Mouse (Mus musculus) heart, embryonic 14.5 days (tissue): ENCODE data around the gene Ntng1. TPM values are rescaled to one million over a fixed set of nuclear protein-coding genes. Genes with fewer than 3 reads are reported as not detected.

Experiments
- ATAC-seq: fragments of 200-750 bp; cut with Nextera tagmentation; 2 replicates; pipeline ENCODE4 v1.8.0; 2017; ENCODE audit warnings: low read depth, moderate TSS enrichment; ENCODE audit not compliant: insufficient number of reproducible peaks, insufficient read depth, low FRiP score
- H3K27ac ChIP-seq, 2 experiments: fragments of 200-500 bp in 1 of 2; fragments of 300-500 bp in 1 of 2; sonication (generic) in 1 of 2; replicated peaks in 1 of 2; 2 replicates each; pipeline ENCODE4 v1.5.1; 2012 to 2014; ENCODE audit warnings: low read depth in 2 of 2, low read length in 2 of 2, control low read depth in 1 of 2, mild to moderate bottlenecking in 1 of 2, mixed read lengths in 1 of 2; ENCODE audit not compliant: control insufficient read depth in 1 of 2, insufficient read depth in 1 of 2
- H3K27me3 ChIP-seq: fragments of 300-500 bp; sonication (generic); 2 replicates; pipeline ENCODE4 v1.6.1; 2014; ENCODE audit warnings: mild to moderate bottlenecking, low read length, control low read depth; ENCODE audit not compliant: control insufficient read depth, insufficient read depth
- H3K36me3 ChIP-seq: fragments of 300-500 bp; sonication (generic); 2 replicates; pipeline ENCODE4 v1.6.1; 2014; ENCODE audit warnings: mild to moderate bottlenecking, control low read depth, low read length, mixed read lengths; ENCODE audit not compliant: control insufficient read depth, insufficient read depth
- H3K4me1 ChIP-seq, 2 experiments: fragments of 200-500 bp in 1 of 2; fragments of 300-500 bp in 1 of 2; sonication (generic) in 1 of 2; 2 replicates each; pipeline ENCODE4 v1.6.1; 2012 to 2014; ENCODE audit warnings: low read length in 2 of 2, control low read depth in 1 of 2, mixed read lengths in 1 of 2; ENCODE audit not compliant: control insufficient read depth in 2 of 2, insufficient read depth in 2 of 2
- H3K4me2 ChIP-seq: fragments of 300-500 bp; sonication (generic); 2 replicates; pipeline ENCODE4 v1.6.1; 2014; ENCODE audit warnings: mild to moderate bottlenecking, low read length
- H3K4me3 ChIP-seq, 2 experiments: fragments of 200-500 bp in 1 of 2; fragments of 300-500 bp in 1 of 2; sonication (generic) in 1 of 2; 2 replicates each; pipeline ENCODE4 v1.5.1; 2012 to 2014; ENCODE audit warnings: low read length in 2 of 2, mild to moderate bottlenecking in 2 of 2, control low read depth in 1 of 2, low read depth in 1 of 2, moderate library complexity in 1 of 2; ENCODE audit not compliant: control insufficient read depth in 1 of 2, insufficient read depth in 1 of 2
- H3K9ac ChIP-seq: fragments of 300-500 bp; sonication (generic); 2 replicates; pipeline ENCODE4 v1.6.1; 2014; ENCODE audit warnings: mild to moderate bottlenecking, low read length
- H3K9me3 ChIP-seq: fragments of 300-500 bp; sonication (generic); 2 replicates; pipeline ENCODE4 v1.6.1; 2016; ENCODE audit warnings: low read length, control low read depth; ENCODE audit not compliant: control insufficient read depth
- WGBS: fragments of 180-500 bp; shearing (Covaris S2); extraction: QIAGEN DNeasy Blood & Tissue Kit; methylation state at CpG from one replicate; pipeline ENCODE4 v1.1.7; 2014; 5-methylcytosine and 5-hydroxymethylcytosine counted together
- polyA plus RNA-seq: library from polyadenylated mRNA; unstranded; fragments of >200 nt; fragmentation: Nextera tagmentation; extraction: Ambion mirVana; gene quantifications from 2 replicates; pipeline ENCODE4 v1.2.1, GENCODE M21; 2014

Ntng1 gene
- polyA plus RNA-seq, 1 experiment from 2014 or later = 0.26 TPM

DNA sequence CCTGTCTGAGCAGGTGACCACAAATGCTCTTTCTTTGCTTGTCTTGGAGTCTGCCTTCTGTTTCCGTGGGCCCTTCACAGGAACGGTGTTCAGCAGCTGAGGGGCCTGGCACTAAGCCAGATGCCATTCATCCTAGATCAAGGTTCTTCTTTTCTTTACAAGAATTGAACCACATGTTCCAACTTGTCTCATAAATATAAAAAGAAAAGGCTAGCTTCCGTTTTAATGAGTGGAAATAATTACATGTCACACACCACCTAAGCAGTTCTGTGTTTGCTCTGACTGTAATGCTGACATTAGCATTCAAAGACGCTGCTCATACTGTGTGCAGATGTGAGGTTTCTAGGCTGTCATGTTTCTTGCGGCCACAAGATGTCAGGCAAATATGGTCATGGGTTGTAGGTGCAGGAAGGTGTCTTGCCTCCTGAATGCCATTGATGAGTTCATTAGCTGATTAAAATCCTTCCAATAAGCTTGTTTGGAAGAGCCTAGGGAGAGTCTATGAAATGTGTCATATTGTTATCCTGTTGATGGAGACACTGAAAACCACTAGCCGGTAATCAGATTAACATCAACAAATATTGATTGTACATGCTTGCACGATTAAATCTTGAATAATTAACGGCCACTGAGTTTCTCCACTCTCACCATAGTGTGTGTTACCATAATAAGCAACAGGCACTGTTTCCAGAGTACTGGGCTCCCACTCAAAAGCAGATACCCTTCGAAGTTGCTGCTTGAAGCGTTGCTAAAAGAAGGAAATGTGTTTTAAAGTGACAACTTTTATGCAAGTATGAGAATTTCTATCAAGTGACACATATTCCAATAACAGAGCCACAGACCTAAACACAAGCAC lies 411.3 kb downstream of the Ntng1 start:
- no peak overlapping the region for H3K9ac ChIP-seq
- H3K9me3 ChIP-seq = no peaks in the 10 kb centered on the region
- H3K4me2 ChIP-seq = no peak overlapping the region
- H3K36me3 ChIP-seq = no peaks in the 10 kb centered on the region
- no peak overlapping the region for H3K4me3 ChIP-seq
- peaks cover 2 to 4% of the 10 kb centered on the region in 2 experiments; a peak in 1 of 4 replicates for H3K4me1 ChIP-seq
- 0 out of 2 replicates have a peak, but pooled peaks have one; percentile 54 for ATAC-seq
- 51% methylated on average over 10 of the region's 10 CpGs for WGBS
- no peak overlapping the region for H3K27ac ChIP-seq
- no peaks in the 10 kb centered on the region for H3K27me3 ChIP-seq

DNA sequence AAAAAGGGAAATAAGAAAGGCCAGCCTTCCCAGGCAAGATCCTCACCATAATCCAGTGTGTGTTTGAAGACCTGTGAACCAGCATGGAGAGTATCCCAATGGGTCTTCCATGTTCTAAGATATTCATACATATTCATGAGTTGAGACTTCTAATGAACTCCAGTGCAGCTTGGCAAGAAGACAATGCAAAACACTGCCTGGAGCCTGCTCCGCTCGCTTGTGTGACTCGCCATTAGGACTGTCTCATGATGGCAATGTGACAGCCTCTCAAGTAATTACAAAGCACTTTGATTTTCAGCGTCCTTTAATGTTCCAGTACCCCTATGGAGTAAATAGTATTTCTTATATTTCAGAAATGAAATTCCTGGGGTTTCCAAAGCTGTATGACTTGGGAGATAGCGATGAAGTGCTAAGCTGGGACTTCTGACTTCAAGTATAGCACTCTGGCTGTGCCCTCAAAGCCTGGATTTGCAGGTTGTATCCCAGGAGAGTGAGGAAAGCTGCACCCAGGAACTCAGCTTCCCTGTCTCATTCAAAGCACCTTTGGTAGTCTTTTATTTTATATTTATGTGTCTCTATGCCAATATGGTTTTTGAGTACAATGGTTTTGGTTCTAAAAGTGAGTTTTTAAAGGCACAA lies 412.1 kb downstream of the Ntng1 start:
- H3K36me3 ChIP-seq = no peaks in the 10 kb centered on the region
- no peaks in the 10 kb centered on the region for H3K9me3 ChIP-seq
- WGBS = 63% methylated on average over 5 of the region's 5 CpGs
- H3K27ac ChIP-seq = no peak overlapping the region
- no peaks in the 10 kb centered on the region for H3K27me3 ChIP-seq
- ATAC-seq = no peak
- H3K4me2 ChIP-seq = no peak overlapping the region
- no peak overlapping the region for H3K9ac ChIP-seq
- H3K4me3 ChIP-seq = no peak overlapping the region
- H3K4me1 ChIP-seq = peaks cover 2 to 4% of the 10 kb centered on the region in 2 experiments; a peak in 1 of 4 replicates

Other genes with a start within 250 kb of the Ntng1 start
- gene Prmt6, start 107.0 kb upstream of the Ntng1 start, polyA plus RNA-seq = 12.9 and 13.4 TPM in 2 replicates